In the genomic region with DNA sequence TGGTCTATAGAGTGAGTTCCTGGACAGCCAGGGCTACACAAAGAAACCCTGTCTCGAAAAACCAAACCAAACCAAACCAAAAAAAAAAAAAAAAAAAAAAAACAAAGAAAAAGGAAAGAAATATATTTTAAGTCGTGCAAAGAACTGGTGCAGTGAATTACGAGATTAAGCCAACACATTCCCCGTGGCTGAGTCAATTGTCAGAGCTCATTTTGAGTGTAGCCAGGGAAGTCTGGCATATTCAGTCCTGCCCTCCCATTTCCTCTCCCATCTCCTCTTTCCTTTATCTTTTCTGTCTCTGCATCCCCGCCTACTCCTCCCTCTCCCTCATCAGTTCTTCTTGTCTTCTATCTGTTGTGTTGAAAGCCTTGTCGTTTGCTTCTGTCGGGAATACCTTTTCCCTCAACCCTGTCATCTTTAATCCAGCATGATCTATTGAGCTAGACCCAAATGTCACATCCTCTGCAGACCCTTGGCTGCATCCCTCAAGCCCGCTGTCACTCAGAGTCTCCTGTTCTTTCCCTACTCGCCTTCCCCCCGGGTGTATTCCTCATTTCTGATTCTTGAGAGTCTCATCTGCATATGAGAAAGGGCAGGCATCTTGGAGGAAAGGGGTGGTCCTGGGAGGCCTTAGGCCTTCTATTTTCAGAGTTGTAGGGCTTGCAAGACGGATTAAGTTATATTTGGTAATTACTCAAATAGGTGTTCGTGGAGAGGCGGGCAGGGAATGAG, we compare ENCODE assay signal across 34 mouse cellular contexts. TPM values are rescaled to one million over a fixed set of nuclear protein-coding genes. Genes with fewer than 3 reads are reported as not detected.
DNase-seq lines count a peak whose midpoint lies in the region; ATAC-seq and TF ChIP-seq lines count a peak whose summit lies in the region.
"Had no signal": no experiment of that assay in that cellular context is flagged by ENCODE, and none has a peak within 500 bp of the region (broad histone marks: within the 10 kb centered on the region; RNA-seq: fewer than 3 reads in every experiment).

No protein-coding gene starts in this region.

- H3K9me3 ChIP-seq in midbrain, embryonic 14.5 days (ENCODE audit: control insufficient read depth, low read length), result no peaks in the 10 kb centered on the region
- H3K9me3 ChIP-seq in midbrain, embryonic 10.5 days (replicated peaks), result no peaks in the 10 kb centered on the region
- peaks cover 26% of the 10 kb centered on the region for H3K9me3 ChIP-seq in E14TG2a.4 (ENCODE audit: low read length)
- H3K9me3 ChIP-seq: embryonic facial prominence, embryonic 10.5 days; embryonic facial prominence, embryonic 15.5 days; forebrain, embryonic 12.5 days; kidney, embryonic 15.5 days; limb, embryonic 12.5 days; midbrain, embryonic 12.5 days; neural tube, embryonic 12.5 days had no signal

- H3K9ac ChIP-seq in midbrain, embryonic 14.5 days (replicated peaks; ENCODE audit: low read length), result no peak overlapping the region
- H3K9ac ChIP-seq: embryonic facial prominence, embryonic 15.5 days; forebrain, embryonic 12.5 days; heart, embryonic 12.5 days; kidney, embryonic 15.5 days; limb, embryonic 12.5 days; liver, embryonic 15.5 days; lung, embryonic 14.5 days; midbrain, embryonic 12.5 days; neural tube, embryonic 12.5 days had no signal

- H3K4me3 ChIP-seq in midbrain, embryonic 14.5 days (replicated peaks; ENCODE audit: low read depth, low read length), result no peak overlapping the region
- no peak overlapping the region for H3K4me3 ChIP-seq in midbrain, embryonic 10.5 days
- H3K4me3 ChIP-seq in E14TG2a.4 (replicated peaks; ENCODE audit: low read length), result peak overlapping the region; percentile 20; the same call in 1 of the 2 replicates
- H3K4me3 ChIP-seq: embryonic facial prominence, embryonic 10.5 days; embryonic facial prominence, embryonic 15.5 days; forebrain, embryonic 12.5 days; heart, adult 2 months; heart, embryonic 12.5 days; kidney, embryonic 15.5 days; limb, embryonic 12.5 days; liver, embryonic 15.5 days; midbrain, embryonic 12.5 days; myocyte; neural tube, embryonic 12.5 days had no signal

- no peak for ATAC-seq in midbrain, embryonic 14.5 days (ENCODE audit: low FRiP score, low TSS enrichment)
- ATAC-seq in cerebellum, adult (ENCODE audit: insufficient number of reproducible peaks, low FRiP score, low TSS enrichment), result no peak

- DNase-seq in heart, adult 11 months, result peak; percentile 63
- DNase-seq in heart, adult 18-20 months, result no peak
- DNase-seq in midbrain, embryonic 14.5 days, result peak; percentile 41
- no peak for DNase-seq in midbrain, embryonic 10.5 days (ENCODE audit: low spot score)
- peak; percentile 14 for DNase-seq in brain, adult 2 months (ENCODE audit: low read depth, low spot score)
- DNase-seq in gastrocnemius, adult 8-10 months (ENCODE audit: low spot score in 2 of 2), result no peak
- DNase-seq: adrenal gland, postnatal 10 days; cerebellum, adult 2 months; cerebellum, postnatal 14 days; gastrocnemius, postnatal 25 days; heart, adult 2 months; heart, postnatal 4 days; kidney, adult 11 months; kidney, postnatal 25 days; lung, embryonic 14.5 days; lung, postnatal 14 days; right cerebral cortex, postnatal 14 days; thymus, postnatal 14 days had no signal

- no peaks in the 10 kb centered on the region for H3K27me3 ChIP-seq in midbrain, embryonic 14.5 days (ENCODE audit: control insufficient read depth, insufficient read depth, low read length)
- no peaks in the 10 kb centered on the region for H3K27me3 ChIP-seq in midbrain, embryonic 10.5 days (ENCODE audit: low read depth, poor library complexity, severe bottlenecking)
- H3K27me3 ChIP-seq in E14TG2a.4 (ENCODE audit: insufficient read depth, low read length), result no peaks in the 10 kb centered on the region
- H3K27me3 ChIP-seq: embryonic facial prominence, embryonic 15.5 days; forebrain, embryonic 12.5 days; kidney, embryonic 15.5 days; limb, embryonic 12.5 days; midbrain, embryonic 12.5 days; neural tube, embryonic 12.5 days had no signal

- H3K27ac ChIP-seq in midbrain, embryonic 14.5 days (replicated peaks; ENCODE audit: low read depth, low read length), result no peak overlapping the region
- H3K27ac ChIP-seq in midbrain, embryonic 10.5 days (replicated peaks), result no peak overlapping the region
- H3K27ac ChIP-seq: embryonic facial prominence, embryonic 10.5 days; embryonic facial prominence, embryonic 15.5 days; forebrain, embryonic 12.5 days; heart, adult 2 months; kidney, embryonic 15.5 days; limb, embryonic 12.5 days; liver, embryonic 15.5 days; midbrain, embryonic 12.5 days; neural tube, embryonic 12.5 days had no signal

- TF ChIP-seq CTCF in E14TG2a.4 (conservative IDR thresholded peaks at IDR 0.05; ENCODE audit: low read length), result no peak

- H3K4me2 ChIP-seq in midbrain, embryonic 14.5 days (ENCODE audit: low read length), result no peak overlapping the region; the same call in 1 of the 2 replicates
- H3K4me2 ChIP-seq: embryonic facial prominence, embryonic 15.5 days; forebrain, embryonic 12.5 days; heart, embryonic 12.5 days; kidney, embryonic 15.5 days; limb, embryonic 12.5 days; liver, embryonic 15.5 days; lung, embryonic 14.5 days; midbrain, embryonic 12.5 days; neural tube, embryonic 12.5 days had no signal

- no peaks in the 10 kb centered on the region for H3K36me3 ChIP-seq in midbrain, embryonic 14.5 days (ENCODE audit: control insufficient read depth, insufficient read depth, low read length)
- H3K36me3 ChIP-seq in midbrain, embryonic 10.5 days, result no peaks in the 10 kb centered on the region
- H3K36me3 ChIP-seq in E14TG2a.4 (ENCODE audit: insufficient read depth, low read length), result no peaks in the 10 kb centered on the region
- H3K36me3 ChIP-seq: embryonic facial prominence, embryonic 10.5 days; embryonic facial prominence, embryonic 15.5 days; forebrain, embryonic 12.5 days; heart, embryonic 12.5 days; kidney, embryonic 15.5 days; limb, embryonic 12.5 days; liver, embryonic 15.5 days; midbrain, embryonic 12.5 days; neural tube, embryonic 12.5 days had no signal

- no peaks in the 10 kb centered on the region for H3K4me1 ChIP-seq in midbrain, embryonic 14.5 days (ENCODE audit: control insufficient read depth, insufficient read depth, low read length)
- H3K4me1 ChIP-seq in midbrain, embryonic 10.5 days, result 0 out of 2 replicates have a peak, but pooled peaks cover 5% of the 10 kb centered on the region
- H3K4me1 ChIP-seq in E14TG2a.4 (replicated peaks; ENCODE audit: low read depth, low read length), result peaks cover 26% of the 10 kb centered on the region
- H3K4me1 ChIP-seq: embryonic facial prominence, embryonic 15.5 days; forebrain, embryonic 12.5 days; kidney, embryonic 15.5 days; limb, embryonic 12.5 days; liver, embryonic 15.5 days; midbrain, embryonic 12.5 days; neural tube, embryonic 12.5 days had no signal

- WGBS in midbrain, embryonic 14.5 days, result 42% methylated on average over 13 of the region's 13 CpGs
- 63% methylated on average over 13 of the region's 13 CpGs for WGBS in midbrain, embryonic 10.5 days

RNA-seq across cellular contexts. Expression of a gene that starts 29.3 kb away (rescaled TPM):
- total RNA-seq in heart, adult 18-20 months (2021), result not detected
- polyA plus RNA-seq in midbrain, embryonic 14.5 days (2014; fragmentation: Nextera tagmentation; extraction: Ambion mirVana), result 0.81 and 1.1 TPM in 2 replicates
- polyA plus RNA-seq in midbrain, embryonic 10.5 days (2016; fragmentation: Nextera tagmentation; extraction: Ambion mirVana), result 0.63 and 0.87 TPM in 2 replicates
- total RNA-seq in gastrocnemius, adult 8-10 months (2022), result not detected
- total RNA-seq: gastrocnemius, postnatal 25 days; heart, adult 2 months; layer of hippocampus, adult 18-20 months; megakaryocyte progenitor cell, adult 5-6 weeks had no signal
- polyA plus RNA-seq: cortical plate, adult 2 months; limb, embryonic 12.5 days; liver, adult 2 months; myocyte had no signal

Comparison
In these comparisons a context has a peak if more than half of its experiments do, and no peak if none do; other contexts are left out.
1. DNase-seq: peak in heart, adult 11 months (single experiment), midbrain, embryonic 14.5 days (single experiment) and brain, adult 2 months (single experiment); none in heart, adult 18-20 months (0 of 2), midbrain, embryonic 10.5 days (single experiment) and gastrocnemius, adult 8-10 months (0 of 2).